Mouse (Mus musculus) gastrocnemius, postnatal 14 days (tissue): ENCODE measurements around the gene Plekhm1. TPM values are rescaled to one million over a fixed set of nuclear protein-coding genes. Genes with fewer than 3 reads are reported as not detected.

Source experiments
- DNase-seq: peaks from one replicate; pipeline ENCODE4 v3.0.0; 2021; ENCODE audit warnings: mixed read lengths
- intact Hi-C: fragments of 180-260 bp; cut with DNase I; formaldehyde crosslinking; loops from one replicate; pipeline ENCODE4 v1.15.1; 2025; ENCODE audit warnings: low total_unique reads
- total RNA-seq, 2 experiments: library from RNA; stranded (reverse); gene quantifications; 2 replicates each; pipeline ENCODE4 v1.2.3; 2021

Plekhm1 gene
- total RNA-seq, 2 experiments from 2014 or later = 7.9 to 9.3 TPM

- intact Hi-C loops = loop anchor here (10.0 kb wide), 1 partner anchor 115 kb away; no protein-coding TSS in a partner anchor
- no peak for DNase-seq
Observed at GRCm38 (mm10) chr11:103349699-103350098, 62.8 kb downstream of the Plekhm1 start.

- DNase-seq = peak; percentile 68
- intact Hi-C loops = no loop called here
Observed at GRCm38 (mm10) chr11:103346657-103347056, 65.8 kb downstream of the Plekhm1 start.

- no peak for DNase-seq
Observed at GRCm38 (mm10) chr11:103346236-103346635, 66.3 kb downstream of the Plekhm1 start.

DNA sequence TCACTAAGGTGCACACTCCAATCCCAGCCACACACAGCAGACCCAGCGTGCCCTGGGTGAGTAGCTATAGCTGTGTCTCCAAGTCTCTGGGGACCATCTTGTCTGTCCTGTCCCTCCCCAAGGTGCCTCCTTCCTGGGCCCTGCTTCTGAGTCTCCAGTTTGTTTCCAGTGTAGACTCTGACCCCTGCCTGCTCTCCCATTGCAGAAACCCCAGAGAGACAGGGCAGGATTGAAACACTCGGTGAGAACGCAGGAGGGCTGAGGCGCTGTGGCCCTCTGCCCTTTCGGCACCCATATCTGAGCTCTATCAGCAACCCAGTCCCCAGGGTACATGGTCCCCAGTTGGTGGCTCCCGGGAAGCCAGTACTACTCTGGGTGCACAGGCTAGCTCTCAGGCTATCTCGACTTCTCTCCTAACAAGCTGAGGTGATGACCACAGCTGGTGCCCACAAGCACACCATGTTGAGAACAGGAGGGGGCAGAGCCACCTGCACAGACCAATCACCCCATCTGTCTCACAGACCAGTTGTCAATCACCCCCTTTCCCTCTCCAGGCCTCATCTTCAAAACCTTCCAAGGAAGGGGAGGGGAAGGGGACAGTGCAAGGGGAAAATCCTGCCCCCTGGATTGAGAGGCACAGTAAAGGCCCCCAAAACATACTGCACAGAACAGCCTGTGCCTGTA, 66.9 kb downstream of the Plekhm1 start:
- intact Hi-C loops = no loop called here
- no peak for DNase-seq

More at GRCm38 (mm10) chr11:103346236-103346635, 66.3 kb downstream of the Plekhm1 start:
- intact Hi-C loops = no loop called here

- intact Hi-C loops = no loop called here
- no peak for DNase-seq
Observed at GRCm38 (mm10) chr11:103344494-103345332, 67.8 kb downstream of the Plekhm1 start.

DNA sequence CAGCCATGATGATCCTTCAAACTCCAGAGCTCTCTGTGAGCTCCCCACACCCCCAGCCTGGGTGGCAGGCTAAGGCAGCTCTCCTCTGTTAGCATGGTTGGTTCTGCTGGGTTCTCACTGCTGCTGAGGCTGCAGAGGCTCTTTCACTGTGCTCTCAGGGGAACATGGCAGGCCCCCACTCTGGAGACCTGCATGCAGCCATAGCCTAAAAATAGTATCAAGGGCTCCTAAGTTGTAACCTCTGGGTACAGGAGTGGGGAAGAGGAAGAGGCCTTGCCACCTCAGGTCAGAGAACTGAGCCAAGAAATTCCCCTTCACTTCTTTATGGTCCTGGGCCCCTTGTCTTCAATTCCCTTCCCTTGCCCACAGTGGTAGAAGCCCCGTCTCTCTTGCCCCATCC, 68.6 kb downstream of the Plekhm1 start:
- no peak for DNase-seq
- intact Hi-C loops = no loop called here

DNA sequence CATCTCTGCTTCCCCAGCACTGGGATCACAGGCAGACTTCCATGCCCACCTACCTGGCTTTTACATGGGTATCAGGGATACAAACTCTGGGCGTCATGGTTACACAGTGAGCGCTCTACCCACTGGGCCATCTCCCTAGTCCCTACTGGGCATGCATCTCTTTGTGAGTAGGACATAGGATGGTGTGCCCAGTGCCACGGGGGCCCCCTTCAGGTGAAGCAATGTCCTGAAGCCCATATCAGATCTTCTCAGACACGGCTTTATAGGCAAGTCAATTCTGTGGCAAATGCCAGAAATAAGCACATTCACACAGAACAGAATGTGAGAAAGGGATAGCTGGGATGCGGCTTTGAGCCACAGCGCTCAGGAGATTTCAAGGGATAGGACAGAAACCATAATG, 69.4 kb downstream of the Plekhm1 start:
- intact Hi-C loops = no loop called here
- DNase-seq = no peak

DNA sequence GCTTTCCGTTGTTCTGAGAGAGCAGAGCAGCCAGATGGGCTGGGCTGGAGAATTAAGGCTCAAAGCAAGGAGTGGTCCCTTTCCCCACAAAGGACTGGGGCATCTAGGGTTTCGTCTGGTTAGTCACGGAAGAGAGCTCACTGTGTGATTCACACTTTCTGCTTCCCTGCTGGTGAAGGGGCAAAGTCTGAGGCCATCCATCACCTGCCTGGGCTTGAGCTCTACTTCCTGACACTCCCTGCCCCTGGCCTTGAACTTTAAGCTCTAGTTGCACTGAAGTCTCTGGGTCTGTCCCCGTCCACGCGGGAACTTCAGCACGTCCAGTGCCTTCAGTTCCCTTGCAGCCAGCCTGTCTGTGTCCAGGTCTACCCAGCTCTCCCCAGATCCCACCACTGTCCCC, 71.8 kb downstream of the Plekhm1 start:
- no peak for DNase-seq
- intact Hi-C loops = no loop called here

DNA sequence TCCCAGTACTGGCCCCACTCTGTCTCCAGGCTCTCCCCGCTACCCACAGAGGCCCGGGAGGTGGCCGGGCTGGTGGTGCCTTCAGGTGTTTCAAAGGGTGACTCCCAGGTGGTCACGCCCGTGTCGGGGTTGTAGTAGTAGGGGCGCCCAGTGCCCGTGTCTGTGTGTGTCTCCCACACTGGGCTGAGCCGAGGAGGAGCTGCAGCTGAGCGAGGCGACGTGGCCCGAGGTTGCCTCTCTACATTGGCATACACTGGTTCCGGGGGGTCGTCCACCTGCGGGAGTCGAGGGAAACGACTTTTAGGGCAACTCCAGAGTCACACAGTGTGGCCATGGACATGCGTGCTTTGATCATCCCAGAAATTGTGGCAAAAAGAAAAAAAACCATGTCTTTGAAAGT, 72.4 kb downstream of the Plekhm1 start:
- intact Hi-C loops = no loop called here
- no peak for DNase-seq

- no peak for DNase-seq
- intact Hi-C loops = loop anchor here (10.0 kb wide), 1 partner anchor 215 kb away; no protein-coding TSS in a partner anchor
Observed at GRCm38 (mm10) chr11:103339414-103340119, 72.9 kb downstream of the Plekhm1 start.

GRCm38 (mm10) chr11:103338671-103339070, 73.8 kb downstream of the Plekhm1 start:
- intact Hi-C loops = loop anchor here (10.0 kb wide), 1 partner anchor 216 kb away; no protein-coding TSS in a partner anchor
- DNase-seq = no peak

- no peak for DNase-seq
- intact Hi-C loops = loop anchor here (10.0 kb wide), 1 partner anchor 217 kb away; no protein-coding TSS in a partner anchor
Observed at GRCm38 (mm10) chr11:103338119-103338518, 74.4 kb downstream of the Plekhm1 start.

DNA sequence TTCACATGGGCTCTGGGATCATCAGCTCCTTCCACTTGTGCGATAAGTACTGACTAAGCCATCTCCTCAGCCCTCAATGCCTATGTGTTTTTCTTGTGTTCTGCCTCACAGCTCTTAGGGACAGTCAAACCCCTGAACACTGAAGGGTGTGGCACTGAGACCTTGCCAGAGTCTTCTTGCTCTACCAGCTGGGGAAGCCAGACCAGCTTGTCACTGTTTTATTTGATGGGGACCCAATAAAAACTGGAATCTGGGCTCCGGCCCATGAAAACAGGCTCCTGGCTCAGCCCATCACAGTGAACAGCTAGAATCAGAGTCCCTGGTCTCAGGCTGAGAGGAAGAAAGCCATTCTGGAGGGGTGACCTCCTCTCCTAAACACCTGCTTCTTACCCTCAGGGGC, 75.3 kb downstream of the Plekhm1 start:
- DNase-seq = no peak
- intact Hi-C loops = loop anchor here (10.0 kb wide), 1 partner anchor 218 kb away; no protein-coding TSS in a partner anchor

DNA sequence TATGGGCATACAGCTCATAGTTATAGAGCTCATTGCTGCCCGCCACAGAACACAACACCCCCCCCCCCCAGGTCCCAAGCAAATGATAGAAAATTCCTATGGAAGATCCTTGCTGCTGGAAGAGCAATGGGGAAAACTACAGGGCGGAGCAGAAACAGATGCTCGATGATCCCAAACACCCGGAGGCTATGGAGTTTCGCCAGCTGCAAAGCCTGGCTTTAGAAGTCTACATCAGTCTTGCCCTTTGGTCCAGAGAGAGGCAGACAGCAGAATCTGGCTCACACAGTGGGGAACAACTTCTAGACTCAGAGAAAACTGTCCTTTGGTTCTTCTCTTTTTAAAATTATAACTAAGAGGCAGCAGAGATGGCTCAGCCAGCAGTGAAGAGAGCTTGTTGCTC, 76.9 kb downstream of the Plekhm1 start:
- peak; percentile 51 for DNase-seq
- intact Hi-C loops = loop anchor here (10.0 kb wide), 1 partner anchor 219 kb away; no protein-coding TSS in a partner anchor

DNA sequence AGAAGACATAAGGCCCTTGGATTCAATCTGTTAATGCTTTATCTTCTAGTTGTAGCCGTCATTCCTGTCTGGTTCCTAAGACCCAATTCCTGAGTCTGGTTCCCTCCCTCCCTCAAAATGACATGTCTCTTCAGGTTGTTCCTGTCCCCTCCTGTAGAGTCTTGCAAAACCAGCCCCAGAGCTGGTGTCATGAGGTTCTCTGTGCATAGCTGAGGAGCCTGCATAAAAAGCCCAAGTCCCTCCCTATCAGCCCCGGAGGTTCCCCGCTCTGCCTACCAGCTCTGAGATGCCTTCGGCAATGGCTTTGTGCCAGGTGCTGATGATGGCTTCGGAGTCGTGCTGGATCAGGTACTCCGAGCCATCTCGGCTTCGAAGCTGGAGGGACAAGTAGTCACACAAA, 77.6 kb downstream of the Plekhm1 start:
- no peak for DNase-seq
- intact Hi-C loops = loop anchor here (10.0 kb wide), 1 partner anchor 220 kb away; no protein-coding TSS in a partner anchor

DNA sequence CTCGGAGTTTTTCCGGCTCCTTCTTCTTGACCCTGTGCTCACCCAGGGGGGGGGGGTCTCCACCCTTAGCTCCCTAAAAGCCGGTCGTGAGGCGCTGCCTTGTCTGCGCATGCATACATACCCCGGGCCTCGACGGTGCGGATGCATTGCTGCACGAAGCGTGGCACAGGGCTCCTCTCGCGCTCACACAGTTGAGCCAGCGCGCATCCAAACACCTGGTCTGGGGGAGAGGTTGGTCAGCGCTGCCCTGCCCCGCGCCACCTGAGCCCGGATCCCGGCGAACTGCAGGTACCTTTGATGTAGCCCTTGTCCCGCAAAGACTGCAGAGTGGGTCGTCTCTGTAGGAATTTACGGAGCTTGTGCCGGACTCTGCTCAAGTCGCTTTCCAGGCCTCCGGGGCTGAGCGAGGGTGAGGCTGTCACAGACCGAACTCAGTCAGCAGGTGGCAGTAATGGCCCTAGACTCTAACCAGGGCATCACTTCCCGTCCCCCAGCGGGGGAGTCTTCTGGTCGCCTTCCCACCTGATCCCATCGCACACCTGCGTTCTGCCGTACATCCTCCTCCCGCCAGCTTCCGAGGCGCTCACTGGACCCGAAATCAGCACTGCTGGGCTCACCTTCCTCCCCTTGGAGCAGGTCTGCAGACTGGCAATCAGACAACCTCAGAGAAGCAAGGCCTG, 78.6 kb downstream of the Plekhm1 start:
- intact Hi-C loops = loop anchor here (10.0 kb wide), 1 partner anchor 221 kb away; no protein-coding TSS in a partner anchor
- DNase-seq = peak; percentile 44

DNA sequence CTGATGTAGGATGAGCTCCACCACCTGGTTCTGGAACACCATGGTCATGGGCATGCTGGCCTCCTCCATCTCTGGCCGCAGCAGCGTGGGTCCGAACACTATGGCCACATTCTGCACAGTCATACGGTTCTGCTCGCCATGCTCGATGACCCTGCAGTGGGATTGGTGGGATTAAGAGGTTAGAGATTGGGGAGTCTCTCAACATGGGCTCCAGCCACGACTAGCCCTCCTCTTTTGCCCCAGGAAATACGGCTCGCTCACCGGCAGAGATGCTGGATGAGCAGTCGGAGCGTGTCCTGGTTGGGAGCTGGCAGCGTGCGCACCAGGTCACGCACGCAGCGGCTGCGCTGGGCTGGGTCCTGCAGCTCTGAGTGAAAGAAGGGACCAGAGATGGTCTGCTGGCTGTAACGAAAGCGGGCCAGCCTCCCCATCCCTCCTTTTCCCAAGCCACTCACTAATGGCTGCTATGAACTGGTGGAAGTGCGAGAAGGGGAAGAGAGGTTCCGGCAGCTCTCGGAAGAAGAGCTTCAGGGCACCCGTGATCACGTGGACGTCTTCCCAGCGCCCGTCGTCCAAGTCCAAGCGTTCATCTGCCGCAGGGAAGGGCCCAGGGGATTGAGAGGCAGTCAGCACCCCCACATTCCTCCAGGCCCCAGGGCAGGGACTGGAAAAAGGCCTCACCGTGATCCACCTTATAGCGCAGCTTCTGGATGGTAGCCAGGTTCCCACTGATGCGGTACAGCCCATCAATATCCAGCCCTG, 79.4 kb downstream of the Plekhm1 start:
- intact Hi-C loops = loop anchor here (10.0 kb wide), 1 partner anchor 222 kb away; no protein-coding TSS in a partner anchor
- no peak for DNase-seq

- intact Hi-C loops = loop anchor here (10.0 kb wide), 1 partner anchor 222 kb away; no protein-coding TSS in a partner anchor
Observed at GRCm38 (mm10) chr11:103332186-103332889, 80.1 kb downstream of the Plekhm1 start.

More at GRCm38 (mm10) chr11:103332186-103332889, 80.1 kb downstream of the Plekhm1 start:
- DNase-seq = peak; percentile 87
